Mouse (Mus musculus): Measurements from ENCODE around the gene Cxcl1.

GRCm38 (mm10) chr5:90858429-90858828 is 32.6 kb upstream of the Cxcl1 start:
- TF ChIP-seq CTCF (IDR thresholded peaks at IDR 0.05; ENCODE audit: control insufficient read depth, insufficient read depth, insufficient replicate concordance, low read depth, low read length) = no peak
- no peak for TF ChIP-seq POLR2A (IDR thresholded peaks at IDR 0.05; ENCODE audit: control insufficient read depth, low read depth, low read length)

All from testis, adult 2 months (tissue).